Mouse (Mus musculus) adrenal gland, postnatal 25 days (tissue): ENCODE measurements around the gene Hsd17b14. TPM values are rescaled to one million over a fixed set of nuclear protein-coding genes. Genes with fewer than 3 reads are reported as not detected.

Source experiments
- DNase-seq: peaks from one replicate; pipeline ENCODE4 v3.0.0; 2021; ENCODE audit warnings: mixed read lengths
- total RNA-seq: library from RNA; stranded (reverse); gene quantifications from 2 replicates; pipeline ENCODE4 v1.2.3, GENCODE M21; 2021

Gene Hsd17b14
- total RNA-seq, 1 experiment from 2014 or later, result 1.0 TPM

DNA sequence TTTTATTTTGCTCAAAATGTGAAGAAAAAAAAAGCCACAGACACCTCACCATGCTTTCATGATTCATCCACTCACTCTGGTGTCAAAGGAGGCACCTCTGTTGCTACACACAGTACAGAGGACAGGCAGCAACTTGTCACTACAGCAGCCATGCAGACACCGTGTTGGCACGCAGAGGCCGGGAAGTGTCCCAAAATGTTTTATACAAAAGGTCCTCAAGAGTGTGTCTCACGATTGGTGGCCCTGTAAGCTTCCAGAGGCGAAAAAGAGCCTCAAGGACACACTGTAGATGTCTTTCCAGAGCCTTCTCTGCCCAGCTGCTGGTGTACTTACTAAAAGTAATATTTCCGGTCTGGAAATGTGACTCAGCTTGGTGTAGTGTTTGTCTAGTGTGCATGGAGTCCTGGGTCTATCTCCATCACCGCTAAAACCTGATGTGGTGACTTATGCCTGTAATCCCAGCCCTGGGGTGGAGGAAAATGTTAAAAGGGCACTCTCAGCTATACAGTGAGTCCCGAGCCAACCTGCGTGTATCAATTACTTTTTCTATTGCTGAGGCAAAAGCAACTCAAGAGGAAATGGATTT lies 51.1 kb downstream of the Hsd17b14 start:
- DNase-seq, result no peak

- no peak for DNase-seq
Observed at GRCm38 (mm10) chr7:45609511-45609910, 54.8 kb downstream of the Hsd17b14 start.

DNA sequence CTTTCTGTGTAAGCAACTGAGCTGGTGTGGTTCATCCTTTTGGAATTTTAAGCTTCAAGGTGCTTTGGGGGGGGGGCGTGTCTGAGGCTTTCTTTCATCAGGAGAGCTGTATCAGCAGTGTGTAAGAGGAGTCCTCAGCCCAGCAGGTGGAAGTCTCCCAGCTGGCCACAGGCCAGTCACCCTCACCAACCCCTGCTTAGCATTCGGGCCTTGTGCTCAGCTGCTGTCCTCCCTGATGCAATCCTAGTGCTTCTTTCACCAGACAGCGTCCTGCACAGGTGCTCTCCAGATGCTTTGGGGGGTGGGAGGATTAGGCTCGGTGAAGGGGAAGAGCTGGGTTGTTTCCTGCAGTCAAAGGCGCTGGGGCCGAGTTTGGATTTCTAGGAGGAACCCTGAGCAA lies 61.6 kb downstream of the Hsd17b14 start:
- no peak for DNase-seq

DNA sequence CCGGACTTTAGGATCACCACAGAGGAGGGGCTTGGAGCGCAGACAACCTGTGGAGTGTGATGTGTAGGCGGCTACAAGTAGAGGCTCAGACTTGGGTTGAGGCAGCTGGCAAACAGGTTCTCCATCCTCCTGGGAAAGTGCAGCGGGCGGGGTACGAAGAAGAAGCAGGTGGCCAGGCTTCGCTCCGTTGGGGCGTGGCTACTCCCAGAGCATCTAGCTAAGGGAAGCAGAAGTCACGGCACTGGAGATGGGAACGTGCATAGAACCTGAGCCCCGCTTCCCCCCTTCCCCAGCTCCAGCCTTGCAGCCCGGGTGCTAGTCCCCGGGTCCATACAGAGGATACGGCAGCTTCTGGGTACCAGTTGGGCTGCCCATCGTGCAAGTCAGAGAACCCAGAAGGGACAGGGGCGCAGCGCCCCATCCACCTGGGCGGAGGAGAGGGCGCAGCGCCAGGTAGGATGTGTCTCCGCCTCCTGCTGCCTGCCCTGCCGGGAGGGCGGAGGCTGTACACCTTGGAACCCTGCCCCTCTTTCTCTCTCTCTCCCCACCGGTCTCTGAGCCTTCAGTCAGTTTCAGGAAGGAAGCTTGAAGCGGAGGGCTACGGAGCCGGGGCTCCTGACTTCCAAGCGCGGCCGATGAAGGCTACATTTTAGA lies 62.5 kb downstream of the Hsd17b14 start, which contains the start of gene Fut1:
Gene Fut1 (plus strand): TSS at position 248 of the 654 bp plus-strand sequence.
- DNase-seq, result no peak

Other genes starting within 250 kb of the Hsd17b14 start
- 9.3 and 14.2 TPM in 2 replicates for gene Trpm4, start 221.1 kb upstream of the Hsd17b14 start, total RNA-seq
- gene Hrc, start 219.6 kb upstream of the Hsd17b14 start, total RNA-seq, result 0.18 TPM in 1 of 2 replicates, not detected in the other
- gene Ppfia3, start 187.9 kb upstream of the Hsd17b14 start, total RNA-seq, result 1.9 and 2.9 TPM in 2 replicates
- gene Lin7b, start 184.3 kb upstream of the Hsd17b14 start, total RNA-seq, result 8.7 TPM in 1 of 2 replicates, not detected in the other
- 361 and 425 TPM in 2 replicates for gene Snrnp70, start 159.2 kb upstream of the Hsd17b14 start, total RNA-seq
- not detected in 2 replicates for gene Kcna7, start 149.2 kb upstream of the Hsd17b14 start, total RNA-seq
- not detected in 2 replicates for gene Ntf5, start 141.2 kb upstream of the Hsd17b14 start, total RNA-seq
- gene Lhb, start 134.1 kb upstream of the Hsd17b14 start, total RNA-seq, result not detected in 2 replicates
- 39.4 and 44.2 TPM in 2 replicates for gene Gys1, start 120.0 kb upstream of the Hsd17b14 start, total RNA-seq
- gene Ruvbl2, start 116.8 kb upstream of the Hsd17b14 start, total RNA-seq, result 50.7 and 51.6 TPM in 2 replicates
- gene Ftl1, start 95.0 kb upstream of the Hsd17b14 start, total RNA-seq, result 786 and 951 TPM in 2 replicates
- gene Bax, start 88.0 kb upstream of the Hsd17b14 start, total RNA-seq, result 61.4 and 68.8 TPM in 2 replicates
- 0.46 and 0.67 TPM in 2 replicates for gene Tulp2, start 73.0 kb upstream of the Hsd17b14 start, total RNA-seq
- 21.0 and 40.1 TPM in 2 replicates for gene Gm45808, start 68.1 kb upstream of the Hsd17b14 start, total RNA-seq
- gene Dhdh, start 66.1 kb upstream of the Hsd17b14 start, total RNA-seq, result 62.3 and 75.5 TPM in 2 replicates
- 220 and 264 TPM in 2 replicates for gene Nucb1, start 44.5 kb upstream of the Hsd17b14 start, total RNA-seq
- 28.0 and 29.6 TPM in 2 replicates for gene Ppp1r15a, start 28.6 kb upstream of the Hsd17b14 start, total RNA-seq
- 3.2 and 3.3 TPM in 2 replicates for gene Plekha4, start 28.6 kb upstream of the Hsd17b14 start, total RNA-seq
- 218 and 244 TPM in 2 replicates for gene Bcat2, start 15.3 kb downstream of the Hsd17b14 start, total RNA-seq
- gene Fgf21, start 60.6 kb downstream of the Hsd17b14 start, total RNA-seq, result not detected in 2 replicates
- gene Fut1, start 62.4 kb downstream of the Hsd17b14 start, total RNA-seq, result not detected in 2 replicates
- 0.36 TPM in 1 of 2 replicates, not detected in the other for gene Izumo1, start 66.9 kb downstream of the Hsd17b14 start, total RNA-seq
- gene Rasip1, start 72.6 kb downstream of the Hsd17b14 start, total RNA-seq, result 21.3 and 23.3 TPM in 2 replicates
- 3.5 and 4.3 TPM in 2 replicates for gene Mamstr, start 85.1 kb downstream of the Hsd17b14 start, total RNA-seq
- gene Fut2, start 111.5 kb downstream of the Hsd17b14 start, total RNA-seq, result not detected in 2 replicates
- not detected in 2 replicates for gene Ntn5, start 129.1 kb downstream of the Hsd17b14 start, total RNA-seq
- gene Sec1, start 139.5 kb downstream of the Hsd17b14 start, total RNA-seq, result 0.39 TPM in 1 of 2 replicates, not detected in the other
- gene Car11, start 144.9 kb downstream of the Hsd17b14 start, total RNA-seq, result 15.7 and 15.8 TPM in 2 replicates
- gene Dbp, start 150.2 kb downstream of the Hsd17b14 start, total RNA-seq, result 282 and 444 TPM in 2 replicates
- 964 and 1,249 TPM in 2 replicates for gene Rpl18, start 160.6 kb downstream of the Hsd17b14 start, total RNA-seq
- gene Sphk2, start 163.1 kb downstream of the Hsd17b14 start, total RNA-seq, result 38.2 and 42.0 TPM in 2 replicates
- gene Fam83e, start 166.3 kb downstream of the Hsd17b14 start, total RNA-seq, result 0.30 and 0.76 TPM in 2 replicates
- gene Spaca4, start 170.9 kb downstream of the Hsd17b14 start, total RNA-seq, result not detected in 2 replicates
- gene Lmtk3, start 228.8 kb downstream of the Hsd17b14 start, total RNA-seq, result 10.0 and 14.8 TPM in 2 replicates
- 0.90 and 1.1 TPM in 2 replicates for gene Sult2b1, start 229.8 kb downstream of the Hsd17b14 start, total RNA-seq